Mouse (Mus musculus): ENCODE results near the gene Vpreb2.
"Not testable (repeated sequence)": the region's sequence is repeated elsewhere in the genome, so short reads cannot be mapped to it uniquely, and the experiment has no call there.

The Vpreb2 gene

GRCm38 (mm10) chr16:17980128-17980527 is at the start of gene Vpreb2:
Gene Vpreb2, plus strand, starts transcription at chr16:17980428.
- DNase-seq (ENCODE audit: low spot score in 2 of 2) = no peak

GRCm38 (mm10) chr16:17931906-17932460 is 48.2 kb upstream of the Vpreb2 start:
- DNase-seq (ENCODE audit: low spot score in 2 of 2) = no peak

GRCm38 (mm10) chr16:17933594-17934444 is 46.4 kb upstream of the Vpreb2 start:
- DNase-seq (ENCODE audit: low spot score in 2 of 2) = no peak

- DNase-seq (ENCODE audit: low spot score in 2 of 2) = no peak
These were observed 45.8 kb upstream of the Vpreb2 start for GRCm38 (mm10) chr16:17934445-17934910.

GRCm38 (mm10) chr16:17936776-17937175 is 43.5 kb upstream of the Vpreb2 start:
- DNase-seq (ENCODE audit: low spot score in 2 of 2) = no peak

- no peak for DNase-seq (ENCODE audit: low spot score in 2 of 2)
These were observed 42.0 kb upstream of the Vpreb2 start for GRCm38 (mm10) chr16:17938187-17938586.

GRCm38 (mm10) chr16:17938821-17939220 is 41.4 kb upstream of the Vpreb2 start:
- peak in 1 of 2 experiments; percentile 68 for DNase-seq (ENCODE audit: low spot score in 2 of 2)

DNA sequence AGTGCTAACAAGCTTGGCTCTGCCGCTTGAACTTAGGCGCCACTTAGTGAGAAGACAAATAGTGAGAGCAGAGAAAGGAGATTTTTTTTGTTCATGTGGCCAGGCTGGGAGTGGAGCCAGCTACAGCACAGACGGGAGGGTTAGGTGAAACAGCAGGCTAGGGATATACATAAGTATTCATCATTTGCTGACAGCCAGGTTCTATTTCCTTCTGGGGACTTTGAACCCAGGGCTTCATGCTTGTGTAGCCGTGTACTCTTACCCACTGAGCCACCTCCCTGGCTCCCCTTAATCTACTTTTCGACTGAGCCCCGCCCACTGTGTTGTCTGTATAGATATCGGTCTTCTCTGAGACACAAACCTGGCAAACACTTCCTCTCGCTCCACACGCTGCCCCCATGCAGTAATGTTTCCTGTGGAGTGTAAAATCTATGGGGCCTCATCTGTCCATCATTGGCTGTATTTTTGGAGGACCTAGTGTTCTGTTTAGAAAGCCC is 40.9 kb upstream of the Vpreb2 start:
- no peak for DNase-seq (ENCODE audit: low spot score in 2 of 2)

DNA sequence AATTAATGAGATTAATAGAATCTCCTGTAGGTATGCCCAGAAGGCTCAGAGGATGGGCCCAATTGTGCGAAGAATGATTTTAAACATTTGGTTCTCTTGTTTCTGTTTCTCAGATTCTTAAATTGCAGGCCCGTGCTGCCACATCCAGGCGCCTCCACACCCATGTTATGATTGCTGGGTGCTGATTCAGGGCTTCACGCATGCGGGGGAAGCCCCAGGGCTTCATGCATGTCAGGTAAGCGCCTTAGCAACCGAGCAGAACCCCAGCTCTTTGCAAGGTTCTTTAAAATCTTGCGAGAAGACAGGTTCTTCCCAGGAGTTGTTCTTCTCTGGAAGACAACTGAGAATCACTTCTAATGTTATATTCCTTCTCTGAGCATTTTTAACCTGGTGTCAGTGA is 36.8 kb upstream of the Vpreb2 start:
- DNase-seq (ENCODE audit: low spot score in 2 of 2) = no peak

DNA sequence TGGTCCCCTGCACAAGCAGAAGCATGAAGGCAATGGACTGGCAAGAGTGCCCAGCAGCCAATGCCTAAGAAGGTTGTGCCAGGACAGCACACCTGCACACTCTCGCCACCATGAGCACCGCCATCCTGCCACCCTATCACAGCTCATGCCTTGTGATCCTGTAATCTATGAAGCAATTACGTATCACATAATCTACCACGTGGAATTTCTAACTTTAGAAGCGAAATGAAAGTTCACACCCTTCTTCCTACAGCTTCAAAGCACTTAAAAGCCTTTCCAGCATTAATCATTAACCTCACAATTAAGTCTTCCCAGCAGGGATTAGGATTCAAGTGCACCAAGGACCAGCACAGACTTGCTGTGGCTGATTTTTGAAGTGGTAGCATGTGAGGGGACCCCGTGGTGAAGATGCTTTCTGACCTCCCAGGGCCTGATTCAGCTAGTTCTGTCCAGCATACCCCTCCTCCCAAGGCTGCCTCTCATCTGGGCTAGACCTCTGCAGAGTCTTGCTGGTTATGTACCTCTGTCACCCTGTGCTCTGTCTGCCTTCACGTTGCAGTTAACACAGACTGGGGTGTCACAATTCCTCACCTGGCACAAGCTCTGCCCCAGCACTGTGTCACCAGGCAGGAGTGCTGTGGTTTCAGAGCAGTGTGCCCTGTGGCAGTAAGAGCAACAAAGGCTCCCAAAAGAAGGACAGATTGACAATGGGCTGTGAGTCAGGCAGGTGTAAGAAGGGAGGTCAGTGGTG is 35.0 kb upstream of the Vpreb2 start:
- no peak for DNase-seq (ENCODE audit: low spot score in 2 of 2)

DNA sequence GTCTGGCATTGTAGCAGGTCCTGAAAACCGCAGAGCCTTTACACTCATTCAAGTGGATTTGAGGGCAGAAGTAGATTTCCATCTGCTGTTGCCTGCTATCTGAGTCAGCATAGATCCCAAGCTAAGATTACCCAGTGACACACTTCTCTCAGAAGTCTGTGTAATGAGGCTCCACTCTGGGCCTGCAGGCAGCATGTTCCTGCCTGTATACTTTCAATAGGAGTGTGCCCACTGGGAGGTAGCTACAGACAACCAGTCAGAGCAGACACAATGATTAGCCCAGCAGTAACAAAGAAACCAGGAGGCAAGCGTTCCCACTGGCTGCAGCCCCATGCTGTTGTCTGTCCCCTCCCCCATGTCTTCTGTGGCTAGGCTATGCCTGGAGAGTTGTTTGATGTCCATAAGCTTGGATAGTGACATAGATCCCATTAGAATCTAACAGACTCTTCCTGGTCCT is 30.8 kb upstream of the Vpreb2 start:
- DNase-seq (ENCODE audit: low spot score in 2 of 2) = no peak

GRCm38 (mm10) chr16:17950068-17950467 is 30.2 kb upstream of the Vpreb2 start:
- DNase-seq (ENCODE audit: low spot score in 2 of 2) = no peak

DNA sequence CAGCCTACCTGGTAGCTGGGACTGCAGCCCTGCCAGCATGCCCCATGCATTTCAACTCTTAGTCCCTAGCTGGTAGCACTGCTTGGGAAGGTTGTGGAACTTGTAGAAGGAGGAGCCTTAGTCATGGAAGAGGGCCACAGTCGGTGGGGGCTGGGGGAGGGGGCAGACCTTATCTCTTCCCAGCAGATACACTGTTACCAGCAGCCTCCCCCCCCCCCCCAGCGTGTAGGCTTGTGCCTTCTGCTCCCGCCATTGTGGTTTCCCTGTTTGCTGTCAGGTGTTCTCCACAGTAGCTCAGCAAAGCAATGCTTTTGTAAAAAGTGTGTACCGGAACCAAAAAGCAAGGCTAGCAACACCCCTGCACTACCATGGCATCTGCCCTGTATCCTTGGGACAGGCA is 28.6 kb upstream of the Vpreb2 start:
- DNase-seq (ENCODE audit: low spot score in 2 of 2) = no peak

- DNase-seq (ENCODE audit: low spot score in 2 of 2) = not testable (repeated sequence)
These were observed 24.1 kb upstream of the Vpreb2 start for GRCm38 (mm10) chr16:17956052-17956638.

- DNase-seq (ENCODE audit: low spot score in 2 of 2) = no peak
These were observed 18.1 kb upstream of the Vpreb2 start for GRCm38 (mm10) chr16:17962091-17962490.

GRCm38 (mm10) chr16:17971853-17972252 is 8.4 kb upstream of the Vpreb2 start:
- no peak for DNase-seq (ENCODE audit: low spot score in 2 of 2)

DNA sequence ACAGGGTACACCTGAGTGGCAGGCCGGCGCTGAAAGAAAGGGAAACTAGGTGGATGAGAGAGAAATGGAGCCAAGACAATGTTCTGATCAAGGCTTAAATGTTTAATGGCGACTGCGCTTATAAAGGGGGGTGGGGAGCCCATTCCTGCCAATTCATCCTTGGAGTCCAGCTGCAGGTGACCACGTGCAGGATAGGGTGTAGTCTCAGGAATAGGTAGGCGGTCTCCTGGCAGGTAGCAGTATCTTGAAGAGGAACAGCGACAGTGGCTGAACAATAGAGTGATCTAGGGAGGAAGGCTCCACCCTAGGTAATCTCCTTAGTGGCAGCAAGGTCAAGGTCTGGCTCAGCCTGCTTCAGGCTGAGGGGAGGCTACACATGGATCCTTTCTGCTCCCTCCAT is 2.4 kb upstream of the Vpreb2 start:
- not testable (repeated sequence) for DNase-seq (ENCODE audit: low spot score in 2 of 2)

GRCm38 (mm10) chr16:17983201-17983600 is 3.0 kb downstream of the Vpreb2 start:
- no peak for DNase-seq (ENCODE audit: low spot score in 2 of 2)

DNA sequence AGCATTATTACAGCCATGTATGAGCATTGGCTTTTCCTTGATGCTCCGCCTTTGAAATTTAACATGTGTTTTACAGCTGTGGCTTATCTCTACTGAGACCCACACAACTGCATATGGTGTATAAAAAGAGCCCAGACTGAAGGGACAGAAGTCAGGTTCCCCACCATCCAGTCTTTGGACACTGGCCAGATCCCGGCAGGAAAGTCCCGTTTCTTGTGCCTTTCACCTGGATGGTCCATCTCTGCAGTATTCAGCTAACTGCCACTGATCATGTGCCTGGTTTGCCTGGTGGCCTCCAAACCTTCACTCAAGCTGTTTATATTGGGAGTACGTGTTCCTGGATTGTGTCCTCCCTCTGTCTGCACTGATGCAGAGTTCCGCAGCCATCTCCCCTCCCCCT is 4.0 kb downstream of the Vpreb2 start:
- DNase-seq (ENCODE audit: low spot score in 2 of 2) = no peak

DNA sequence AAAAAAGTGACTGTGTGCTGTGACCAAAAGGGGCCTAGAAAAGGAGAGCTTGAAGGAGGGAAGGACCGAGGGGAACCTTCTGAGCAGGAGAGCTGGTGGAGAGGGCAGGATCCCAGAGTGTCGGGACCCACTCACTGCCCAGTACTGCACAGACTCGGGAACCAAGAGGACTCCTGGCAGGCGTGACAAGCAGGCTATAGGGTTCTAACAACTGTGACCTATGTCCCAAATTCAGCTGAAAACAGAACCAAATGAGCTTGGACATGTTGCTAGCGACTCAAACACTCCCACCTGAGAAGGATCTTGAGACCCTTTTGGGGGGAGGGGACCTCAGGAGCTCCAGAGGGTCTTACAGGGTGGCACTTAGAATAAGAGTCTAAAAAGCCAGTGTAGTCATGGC is 4.8 kb downstream of the Vpreb2 start:
- no peak for DNase-seq (ENCODE audit: low spot score in 2 of 2)

- DNase-seq (ENCODE audit: low spot score in 2 of 2) = peak in 1 of 2 experiments; percentile 42
These were observed 6.4 kb downstream of the Vpreb2 start for GRCm38 (mm10) chr16:17986456-17987132.
